Mouse (Mus musculus) E14TG2a.4 (cell line): ENCODE results near the gene Oxtr.

ENCODE experiments used
- H3K27me3 ChIP-seq: 2 replicates; pipeline ENCODE4 v1.6.1; 2014; ENCODE audit warnings: low read length, control low read depth; ENCODE audit not compliant: insufficient read depth
- H3K36me3 ChIP-seq: 2 replicates; pipeline ENCODE4 v1.6.1; 2014; ENCODE audit warnings: low read length, control low read depth; ENCODE audit not compliant: insufficient read depth
- H3K4me1 ChIP-seq: replicated peaks from 2 replicates; pipeline ENCODE4 v1.6.1; 2014; ENCODE audit warnings: low read depth, low read length, control low read depth
- H3K4me3 ChIP-seq: replicated peaks from 2 replicates; pipeline ENCODE4 v1.5.1; 2014; ENCODE audit warnings: mild to moderate bottlenecking, low read length
- H3K9me3 ChIP-seq: 2 replicates; pipeline ENCODE4 v1.6.1; 2014; ENCODE audit warnings: low read length, control low read depth
- CTCF ChIP-seq: conservative IDR thresholded peaks from 2 replicates; pipeline ENCODE4 v1.5.1; 2014; ENCODE audit warnings: low read length
- NANOG ChIP-seq: IDR thresholded peaks from 2 replicates; pipeline ENCODE4 v1.6.1; 2014; ENCODE audit warnings: borderline replicate concordance, low read length, mixed read lengths
- POU5F1 ChIP-seq: IDR thresholded peaks from 2 replicates; pipeline ENCODE4 v1.6.1; 2014; ENCODE audit warnings: low read length, borderline replicate concordance

Oxtr gene

GRCm38 (mm10) chr6:112509590-112510131 is 19.9 kb upstream of the Oxtr start:
- H3K36me3 ChIP-seq = no peaks in the 10 kb centered on the region
- H3K4me1 ChIP-seq = peaks cover 4% of the 10 kb centered on the region
- H3K4me3 ChIP-seq = no peak overlapping the region
- no peaks in the 10 kb centered on the region for H3K9me3 ChIP-seq
- no peaks in the 10 kb centered on the region for H3K27me3 ChIP-seq
- TF ChIP-seq NANOG = no peak
- TF ChIP-seq POU5F1 = no peak
- TF ChIP-seq CTCF = no peak

- no peaks in the 10 kb centered on the region for H3K27me3 ChIP-seq
- H3K4me3 ChIP-seq = no peak overlapping the region
- no peaks in the 10 kb centered on the region for H3K9me3 ChIP-seq
- no peaks in the 10 kb centered on the region for H3K36me3 ChIP-seq
- peaks cover 4% of the 10 kb centered on the region for H3K4me1 ChIP-seq
- no peak for TF ChIP-seq NANOG
Observed at GRCm38 (mm10) chr6:112507617-112508016, 17.9 kb upstream of the Oxtr start.

GRCm38 (mm10) chr6:112501156-112501555 is 11.4 kb upstream of the Oxtr start:
- TF ChIP-seq POU5F1 (no peak), CTCF (no peak), NANOG (no peak)
- H3K9me3 ChIP-seq = no peaks in the 10 kb centered on the region
- no peak overlapping the region for H3K4me3 ChIP-seq
- H3K36me3 ChIP-seq = no peaks in the 10 kb centered on the region
- H3K27me3 ChIP-seq = no peaks in the 10 kb centered on the region
- peaks cover 2% of the 10 kb centered on the region for H3K4me1 ChIP-seq

GRCm38 (mm10) chr6:112499456-112499855 is 9.7 kb upstream of the Oxtr start:
- H3K4me3 ChIP-seq = no peak overlapping the region
- H3K4me1 ChIP-seq = peaks cover 15% of the 10 kb centered on the region
- TF ChIP-seq CTCF (no peak), POU5F1 (no peak), NANOG (no peak)
- no peaks in the 10 kb centered on the region for H3K36me3 ChIP-seq
- no peaks in the 10 kb centered on the region for H3K9me3 ChIP-seq
- H3K27me3 ChIP-seq = no peaks in the 10 kb centered on the region

GRCm38 (mm10) chr6:112498716-112499115 is 9.0 kb upstream of the Oxtr start:
- Histone ChIP-seq H3K27me3 (no peaks in the 10 kb centered on the region), H3K4me3 (no peak overlapping the region), H3K36me3 (no peaks in the 10 kb centered on the region), H3K4me1 (peaks cover 15% of the 10 kb centered on the region), H3K9me3 (no peaks in the 10 kb centered on the region)
- TF ChIP-seq POU5F1 (no peak), NANOG (no peak), CTCF (no peak)

GRCm38 (mm10) chr6:112497456-112497855 is 7.7 kb upstream of the Oxtr start:
- H3K9me3 ChIP-seq = no peaks in the 10 kb centered on the region
- no peak for TF ChIP-seq CTCF
- TF ChIP-seq NANOG = no peak
- TF ChIP-seq POU5F1 = no peak

GRCm38 (mm10) chr6:112496291-112497060 is 6.7 kb upstream of the Oxtr start:
- H3K4me1 ChIP-seq = peaks cover 15% of the 10 kb centered on the region
- no peak overlapping the region for H3K4me3 ChIP-seq
- H3K27me3 ChIP-seq = peaks cover 19% of the 10 kb centered on the region
- H3K9me3 ChIP-seq = no peaks in the 10 kb centered on the region
- TF ChIP-seq NANOG (no peak), CTCF (no peak), POU5F1 (no peak)
- no peaks in the 10 kb centered on the region for H3K36me3 ChIP-seq

More at GRCm38 (mm10) chr6:112497456-112497855, 7.7 kb upstream of the Oxtr start:
- peaks cover 15% of the 10 kb centered on the region for H3K4me1 ChIP-seq
- no peaks in the 10 kb centered on the region for H3K36me3 ChIP-seq
- H3K27me3 ChIP-seq = peaks cover 9% of the 10 kb centered on the region
- no peak overlapping the region for H3K4me3 ChIP-seq

GRCm38 (mm10) chr6:112495219-112495618 is 5.5 kb upstream of the Oxtr start:
- Histone ChIP-seq H3K4me3 (no peak overlapping the region), H3K4me1 (peaks cover 20% of the 10 kb centered on the region), H3K36me3 (no peaks in the 10 kb centered on the region), H3K9me3 (no peaks in the 10 kb centered on the region), H3K27me3 (peaks cover 30% of the 10 kb centered on the region)
- TF ChIP-seq POU5F1 (no peak), CTCF (no peak), NANOG (no peak)

GRCm38 (mm10) chr6:112494620-112495081 is 4.9 kb upstream of the Oxtr start:
- TF ChIP-seq NANOG = no peak
- TF ChIP-seq POU5F1 = no peak
- TF ChIP-seq CTCF = no peak
- Histone ChIP-seq H3K4me1 (peaks cover 25% of the 10 kb centered on the region), H3K4me3 (no peak overlapping the region), H3K36me3 (no peaks in the 10 kb centered on the region), H3K9me3 (no peaks in the 10 kb centered on the region), H3K27me3 (peaks cover 36% of the 10 kb centered on the region)
